Mouse (Mus musculus) v-Abl transformed pro-B cells (cell line): ENCODE measurements around the gene Kazn.

ENCODE experiments used
- in situ Hi-C, 2 experiments: fragments of 400-800 bp; cut with MboI; formaldehyde crosslinking; loops; one replicate each; pipeline ENCODE4 v1.15.1; 2025; ENCODE audit not compliant: unreplicated experiment in 2 of 2

The Kazn gene

DNA sequence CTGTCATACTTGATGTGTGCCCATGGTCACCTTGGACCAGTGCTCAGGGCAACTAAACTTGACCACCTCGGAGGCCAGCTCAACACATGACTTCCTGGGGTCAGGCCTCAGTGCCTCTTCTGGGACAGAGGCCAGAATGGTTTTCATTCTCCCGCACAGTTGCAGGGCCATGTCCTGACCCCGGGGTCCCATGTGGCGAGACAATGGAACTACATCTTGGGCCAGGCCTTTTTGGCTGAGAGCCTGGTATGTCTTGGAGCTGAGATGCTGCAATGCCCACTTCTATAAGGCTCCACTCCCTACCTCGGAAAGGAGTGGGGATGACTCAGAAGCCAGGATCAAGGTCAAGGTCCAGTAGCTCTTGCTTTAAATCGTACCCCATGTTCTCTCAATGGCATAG lies 42.6 kb downstream of the Kazn start:
- in situ Hi-C loops = no loop called here

GRCm38 (mm10) chr4:142193780-142194179 lies 45.4 kb downstream of the Kazn start:
- in situ Hi-C loops = no loop called here

- in situ Hi-C loops = no loop called here
These were observed 46.0 kb downstream of the Kazn start for GRCm38 (mm10) chr4:142193151-142193578.

GRCm38 (mm10) chr4:142189960-142190359 lies 49.2 kb downstream of the Kazn start:
- in situ Hi-C loops = no loop called here

- in situ Hi-C loops = no loop called here
These were observed 50.7 kb downstream of the Kazn start for GRCm38 (mm10) chr4:142188501-142188900.

DNA sequence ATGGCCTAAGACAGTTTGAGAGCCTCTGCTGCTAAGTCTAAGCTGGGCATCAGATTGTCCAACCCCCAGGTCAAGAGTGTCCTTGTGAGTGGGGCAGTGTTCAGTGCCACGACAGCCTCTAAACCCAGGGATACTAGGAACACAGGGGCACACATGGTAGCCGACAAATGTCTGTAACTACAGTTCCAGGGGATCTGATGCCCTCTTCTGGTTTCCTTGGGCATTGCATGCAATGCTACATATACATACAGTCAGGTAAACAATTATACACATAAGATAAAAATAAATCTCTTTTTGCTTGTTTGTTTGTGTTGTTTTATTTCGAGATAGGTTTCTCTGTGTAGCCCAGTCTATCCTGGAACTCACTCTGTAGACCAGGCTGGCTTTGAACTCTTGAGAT lies 53.0 kb downstream of the Kazn start:
- in situ Hi-C loops = no loop called here

DNA sequence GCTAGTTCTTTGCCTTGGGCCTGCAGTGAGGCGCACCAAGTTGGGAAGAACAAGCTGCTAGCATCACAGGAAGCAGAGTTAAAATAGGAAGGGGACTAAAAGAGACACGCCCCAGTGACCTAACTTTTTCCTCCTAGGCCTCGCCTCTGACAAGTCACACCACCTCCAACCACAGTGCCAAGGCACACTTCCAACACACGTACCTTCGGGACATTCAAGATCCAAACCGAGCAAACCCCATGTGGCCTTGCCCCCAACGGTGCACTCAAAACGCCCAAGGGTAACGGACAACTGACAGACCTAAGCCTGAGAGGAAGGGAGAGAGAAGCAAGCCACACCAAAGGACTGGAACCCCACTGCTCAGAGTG lies 53.7 kb downstream of the Kazn start:
- in situ Hi-C loops = no loop called here

DNA sequence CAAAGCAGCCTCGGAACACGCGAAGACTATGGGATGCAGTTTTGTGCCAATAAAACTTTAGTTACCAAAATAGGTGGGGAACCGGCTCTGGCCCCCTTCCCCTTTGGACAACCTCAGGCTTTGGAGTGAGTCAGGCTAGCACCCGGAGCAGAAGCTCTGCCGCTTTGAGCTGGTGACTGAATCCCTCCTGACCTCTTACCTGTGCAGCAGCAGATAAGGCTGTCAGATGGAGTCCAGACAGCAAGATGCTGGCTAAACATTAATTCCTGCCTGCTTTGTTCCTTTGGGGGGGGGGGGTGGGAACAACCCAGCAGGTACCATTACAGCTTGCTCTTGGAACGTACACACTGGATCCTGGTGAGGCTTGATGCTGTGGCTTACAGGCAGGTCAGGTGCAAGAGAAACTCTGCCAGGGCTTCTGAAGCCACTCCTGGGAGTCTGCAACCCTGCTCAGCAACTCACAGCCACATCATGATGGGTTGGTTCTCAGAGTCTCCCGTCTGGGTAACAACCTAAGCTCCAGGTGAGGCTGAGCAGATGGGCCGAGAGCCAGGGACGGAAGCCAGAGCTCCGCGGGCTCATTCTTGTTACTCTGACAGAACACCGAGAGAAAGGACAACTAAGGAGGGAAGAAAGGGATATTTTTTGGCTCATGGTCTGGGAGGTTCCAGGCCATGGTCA lies 54.2 kb downstream of the Kazn start:
- in situ Hi-C loops = no loop called here

DNA sequence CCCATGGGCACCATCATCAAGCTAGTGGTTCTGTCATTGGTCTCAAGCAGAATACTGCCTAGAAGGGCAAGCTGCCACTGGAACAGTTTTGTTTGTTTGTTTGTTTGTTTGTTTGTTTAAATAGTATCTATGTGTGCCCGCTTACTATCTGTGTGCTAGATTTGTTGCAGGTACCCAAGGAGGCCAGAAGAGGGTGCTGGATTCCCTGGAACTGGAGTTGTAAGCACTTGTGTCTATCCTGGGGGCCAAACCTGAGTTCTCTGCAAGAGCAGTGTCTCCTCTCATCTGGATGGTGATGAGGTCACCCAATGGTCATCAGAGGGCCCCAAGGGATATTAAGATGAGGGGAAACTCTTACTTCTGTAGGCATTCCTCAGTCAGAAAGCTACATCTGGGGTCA lies 55.6 kb downstream of the Kazn start:
- in situ Hi-C loops = no loop called here

DNA sequence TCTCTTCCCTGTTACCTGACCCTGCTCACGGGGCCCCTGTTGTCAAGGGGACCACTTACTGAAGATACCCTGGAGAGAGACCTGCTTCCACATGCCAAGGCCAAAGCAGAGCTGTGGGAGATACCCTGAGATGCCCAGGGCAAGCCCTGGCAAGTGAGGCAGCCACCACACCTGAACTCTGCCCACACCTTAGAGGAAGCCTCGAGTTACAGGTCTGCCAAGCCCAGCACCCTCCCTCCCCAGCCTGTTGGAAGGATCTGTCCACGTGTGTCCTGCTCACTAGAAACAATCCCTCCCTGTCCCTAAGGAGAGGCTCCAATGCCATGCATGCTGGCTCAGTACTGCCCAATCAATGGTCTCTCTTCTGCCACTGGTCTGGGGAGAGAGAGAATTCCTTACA lies 56.2 kb downstream of the Kazn start:
- in situ Hi-C loops = no loop called here

GRCm38 (mm10) chr4:142181646-142182045 lies 57.6 kb downstream of the Kazn start:
- in situ Hi-C loops = no loop called here

DNA sequence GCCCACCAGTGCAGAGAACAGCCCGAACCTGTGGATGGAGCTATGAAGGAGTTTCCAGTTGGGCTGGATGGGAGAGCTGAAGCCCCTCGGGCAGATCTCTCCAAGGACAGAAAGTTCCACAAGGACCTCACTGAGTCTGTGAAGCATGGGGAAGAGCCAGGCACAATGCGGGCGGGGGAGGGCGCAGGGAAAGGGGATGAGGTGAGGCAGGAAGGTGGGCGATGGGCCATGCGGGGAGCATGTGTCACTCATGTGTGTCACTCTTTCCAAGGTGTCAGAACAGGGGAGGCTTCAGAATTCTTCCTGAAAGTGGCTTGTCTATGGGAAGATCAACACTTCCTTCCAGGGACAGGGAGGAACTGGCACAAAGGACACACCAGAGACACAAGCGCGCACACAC lies 58.3 kb downstream of the Kazn start:
- in situ Hi-C loops = no loop called here

- in situ Hi-C loops = no loop called here
These were observed 58.9 kb downstream of the Kazn start for GRCm38 (mm10) chr4:142180289-142180688.

- in situ Hi-C loops = no loop called here
These were observed 59.7 kb downstream of the Kazn start for GRCm38 (mm10) chr4:142179531-142179930.

GRCm38 (mm10) chr4:142176732-142177131 lies 62.5 kb downstream of the Kazn start:
- in situ Hi-C loops = no loop called here

- in situ Hi-C loops = loop anchor here (25.0 kb wide), 1 partner anchor 1063 kb away; no protein-coding TSS in a partner anchor
These were observed 65.2 kb downstream of the Kazn start for GRCm38 (mm10) chr4:142173981-142174485.

DNA sequence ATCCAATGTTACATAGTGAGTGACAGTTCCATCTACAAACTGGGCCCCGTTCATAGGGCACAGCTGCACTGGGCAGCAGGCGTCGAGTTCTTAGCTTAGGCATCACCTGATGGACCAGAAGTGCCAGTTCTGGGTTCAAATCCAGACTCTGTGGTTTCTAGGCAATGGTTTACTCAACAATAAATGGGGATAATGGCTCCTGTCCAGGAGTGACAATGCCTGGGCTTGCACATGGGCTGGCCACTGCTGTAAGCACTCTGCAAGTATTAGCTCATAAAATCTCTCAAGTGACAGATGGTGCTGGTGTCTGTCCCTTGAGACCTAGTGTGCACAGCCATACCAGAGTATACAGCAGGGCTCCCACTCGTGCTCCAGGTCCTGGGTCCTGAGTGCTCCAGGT lies 66.3 kb downstream of the Kazn start:
- in situ Hi-C loops = loop anchor here (25.0 kb wide), 1 partner anchor 1064 kb away; no protein-coding TSS in a partner anchor

DNA sequence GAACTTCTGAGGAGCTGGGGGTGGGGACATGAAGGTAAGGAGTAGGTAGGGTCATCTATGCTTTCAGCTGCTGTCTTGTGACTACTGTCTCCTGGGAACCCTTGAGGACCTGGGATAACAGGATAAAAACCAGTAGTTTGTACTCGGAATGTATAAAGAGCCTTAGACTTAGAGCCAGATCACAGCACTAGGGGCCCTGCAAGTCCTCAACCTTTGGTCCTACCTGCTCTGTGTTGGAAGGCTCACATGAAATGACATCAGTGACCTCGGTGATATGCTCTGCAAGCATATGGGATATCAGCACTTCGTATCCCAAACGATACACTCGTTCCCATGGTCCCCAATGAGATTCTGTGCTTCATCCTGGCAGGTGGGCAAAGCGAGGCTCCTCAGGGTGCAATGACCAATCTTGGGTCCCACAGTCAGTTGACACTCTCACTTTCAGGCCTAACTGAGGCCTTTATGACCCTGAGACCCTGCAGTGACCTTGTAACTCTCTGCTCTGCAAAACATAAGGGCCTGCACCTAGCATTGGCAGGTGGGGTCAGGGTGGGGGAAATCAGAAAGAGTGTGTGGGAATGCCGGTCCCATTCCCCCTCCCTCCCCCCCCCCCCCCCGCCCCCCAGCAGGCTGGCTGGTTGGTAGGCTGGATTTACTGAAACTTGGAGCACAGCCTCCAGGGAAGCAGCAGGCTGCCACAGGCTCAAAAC lies 67.3 kb downstream of the Kazn start:
- in situ Hi-C loops = loop anchor here (25.0 kb wide), 1 partner anchor 1065 kb away; no protein-coding TSS in a partner anchor

GRCm38 (mm10) chr4:142170882-142171768 lies 68.1 kb downstream of the Kazn start:
- in situ Hi-C loops = loop anchor here (25.0 kb wide), 1 partner anchor 1066 kb away; no protein-coding TSS in a partner anchor

DNA sequence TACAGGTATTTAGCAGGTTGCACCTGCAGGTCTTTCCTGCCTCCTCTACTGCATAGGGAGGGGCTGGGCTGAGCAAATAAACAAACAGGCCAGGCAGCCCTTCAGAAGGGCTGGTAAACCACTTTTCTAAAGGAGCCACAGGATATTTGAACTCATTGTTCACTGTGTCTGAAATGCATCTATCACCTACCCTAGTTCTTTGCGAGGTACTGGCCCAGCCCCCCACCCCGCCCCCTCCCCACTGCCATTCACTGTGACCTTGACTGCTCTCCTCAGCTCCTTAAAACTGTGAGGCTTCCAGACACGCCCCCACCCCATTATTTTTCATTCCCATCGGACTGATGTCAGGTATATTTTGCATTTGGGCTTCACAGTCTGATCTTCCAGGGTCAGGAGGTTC lies 69.6 kb downstream of the Kazn start:
- in situ Hi-C loops = loop anchor here (25.0 kb wide), 1 partner anchor 1068 kb away; no protein-coding TSS in a partner anchor

- in situ Hi-C loops = loop anchor here (25.0 kb wide), 1 partner anchor 1069 kb away; no protein-coding TSS in a partner anchor
These were observed 70.8 kb downstream of the Kazn start for GRCm38 (mm10) chr4:142168352-142168751.
